In the genomic region with DNA sequence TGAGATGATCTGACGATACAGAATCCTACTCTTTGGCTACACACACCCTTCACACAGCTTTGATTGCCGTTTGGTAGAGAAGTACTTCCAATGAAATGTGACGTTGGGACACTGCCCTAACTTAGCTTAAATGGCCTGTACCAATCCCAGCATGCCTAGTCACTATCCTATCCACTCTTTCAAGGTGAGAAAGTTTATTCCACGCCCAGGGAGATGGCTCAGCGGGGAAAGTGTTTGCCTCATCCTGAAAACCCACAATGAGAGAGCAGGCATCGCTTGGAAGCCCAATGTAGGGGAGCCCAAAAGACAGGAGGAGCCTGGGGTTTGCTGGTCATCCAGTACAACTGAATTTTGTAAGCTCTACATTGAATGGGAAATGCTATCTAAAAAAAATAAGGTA, we compare ENCODE assay signal across 24 mouse cellular contexts. TPM values are rescaled to one million over a fixed set of nuclear protein-coding genes. Genes with fewer than 3 reads are reported as not detected.
"Had no signal": no experiment of that assay in that cellular context is flagged by ENCODE, and none has a peak within 500 bp of the region (broad histone marks: within the 10 kb centered on the region; RNA-seq: fewer than 3 reads in every experiment).

No protein-coding gene starts in this region.

- H3K9ac ChIP-seq: heart, embryonic 12.5 days; hindbrain, embryonic 12.5 days; hindbrain, embryonic 14.5 days; intestine, embryonic 15.5 days; limb, embryonic 13.5 days; limb, embryonic 15.5 days; liver, embryonic 13.5 days; liver, embryonic 15.5 days had no signal

- H3K27me3 ChIP-seq: heart, embryonic 12.5 days; hindbrain, embryonic 12.5 days; intestine, embryonic 15.5 days; limb, embryonic 13.5 days; limb, embryonic 15.5 days had no signal

- ATAC-seq: hindbrain, embryonic 16.5 days; inflammation-experienced regulatory T-cells, adult 6 months; intestine, embryonic 15.5 days; intestine, postnatal 0 days had no signal

- H3K4me1 ChIP-seq: hindbrain, embryonic 12.5 days had no signal

- H3K36me3 ChIP-seq: heart, embryonic 10.5 days; heart, embryonic 12.5 days; hindbrain, embryonic 12.5 days; intestine, embryonic 15.5 days; limb, embryonic 13.5 days; limb, embryonic 15.5 days; liver, embryonic 13.5 days; liver, embryonic 15.5 days had no signal

- H3K4me3 ChIP-seq: heart, embryonic 10.5 days; heart, embryonic 12.5 days; hindbrain, embryonic 12.5 days; intestine, embryonic 15.5 days; layer of hippocampus, adult 2 months; left cerebral cortex, adult 2 months; limb, embryonic 13.5 days; limb, embryonic 15.5 days; liver, embryonic 13.5 days; liver, embryonic 15.5 days had no signal

- DNase-seq: gastrocnemius, postnatal 14 days; gastrocnemius, postnatal 36 days; heart, adult 18-20 months; heart, postnatal 10 days; kidney, adult 18-20 months; kidney, adult 8-10 months; kidney, postnatal 10 days; kidney, postnatal 25 days; kidney, postnatal 4 days; liver, embryonic 13.5 days had no signal

- H3K9me3 ChIP-seq: heart, embryonic 10.5 days; hindbrain, embryonic 12.5 days; intestine, embryonic 15.5 days; limb, embryonic 15.5 days; liver, embryonic 13.5 days; liver, embryonic 15.5 days had no signal

- H3K27ac ChIP-seq: hindbrain, embryonic 12.5 days; hindbrain, embryonic 14.5 days; intestine, embryonic 15.5 days; layer of hippocampus, adult 2 months; left cerebral cortex, adult 2 months; limb, embryonic 13.5 days; limb, embryonic 15.5 days; liver, embryonic 13.5 days had no signal

- H3K4me2 ChIP-seq: heart, embryonic 12.5 days; hindbrain, embryonic 12.5 days; hindbrain, embryonic 14.5 days; intestine, embryonic 15.5 days; limb, embryonic 13.5 days; limb, embryonic 15.5 days; liver, embryonic 13.5 days; liver, embryonic 15.5 days had no signal

RNA-seq across cellular contexts. Expression of a gene that starts 4.8 kb away (rescaled TPM):
- total RNA-seq: hematopoietic stem cell, adult 5-6 weeks had no signal
- polyA plus RNA-seq: inflammation-experienced regulatory T-cells, adult 6 months had no signal
